Mouse (Mus musculus) ES-Bruce4 (cell line): Measurements from ENCODE around the gene Ddb2. TPM values are rescaled to one million over a fixed set of nuclear protein-coding genes. Genes with fewer than 3 reads are reported as not detected.

ENCODE experiments used
- H3K27ac ChIP-seq: 2 replicates; pipeline ENCODE4 v1.5.1; 2012; ENCODE audit warnings: low read length, inconsistent platforms; ENCODE audit not compliant: insufficient read depth
- H3K27me3 ChIP-seq: 2 replicates; pipeline ENCODE4 v1.6.1; 2012; ENCODE audit warnings: mild to moderate bottlenecking, low read length, inconsistent platforms; ENCODE audit not compliant: control insufficient read depth, poor library complexity, insufficient read depth, severe bottlenecking
- H3K36me3 ChIP-seq: 2 replicates; pipeline ENCODE4 v1.6.1; 2012; ENCODE audit warnings: inconsistent platforms, mild to moderate bottlenecking, low read length, moderate library complexity; ENCODE audit not compliant: control insufficient read depth, poor library complexity, insufficient read depth, severe bottlenecking
- H3K4me1 ChIP-seq: one replicate; pipeline ENCODE4 v1.8.1; 2011; ENCODE audit warnings: low read length; ENCODE audit not compliant: control insufficient read depth, insufficient read depth
- H3K4me3 ChIP-seq: 2 replicates; pipeline ENCODE4 v1.5.1; 2011; ENCODE audit warnings: low read depth, mild to moderate bottlenecking, low read length
- H3K9ac ChIP-seq: 2 replicates; pipeline ENCODE4 v1.6.1; 2012; ENCODE audit warnings: low read depth, mild to moderate bottlenecking, inconsistent platforms; ENCODE audit not compliant: poor library complexity, severe bottlenecking
- H3K9me3 ChIP-seq: replicated peaks from 2 replicates; pipeline ENCODE4 v1.6.1; 2012; ENCODE audit warnings: mild to moderate bottlenecking, low read length, inconsistent platforms; ENCODE audit not compliant: control insufficient read depth, poor library complexity, insufficient read depth, severe bottlenecking
- CTCF ChIP-seq: IDR thresholded peaks from one replicate; pipeline ENCODE4 v1.8.1; 2011; ENCODE audit warnings: low read depth, low read length
- EP300 ChIP-seq: IDR thresholded peaks from 2 replicates; pipeline ENCODE4 v1.6.1; 2011; ENCODE audit warnings: low read depth, low read length; ENCODE audit not compliant: insufficient read depth
- POLR2A ChIP-seq: IDR thresholded peaks from one replicate; pipeline ENCODE4 v1.8.1; 2011; ENCODE audit warnings: low read length; ENCODE audit not compliant: insufficient read depth
- polyA plus RNA-seq: library from polyadenylated mRNA; stranded (reverse); fragments of >200 nt; gene quantifications from 2 replicates; pipeline ENCODE4 v1.2.4, GENCODE M21; 2011; ENCODE audit warnings: low read depth; ENCODE audit not compliant: missing spikeins, insufficient read depth, insufficient read length

Ddb2 gene
- 19.3 and 22.3 TPM in 2 replicates for polyA plus RNA-seq

- Histone ChIP-seq H3K27me3 (no peaks in the 10 kb centered on the region), H3K9ac (peak within 1 kb of the TSS; percentile 60), H3K9me3 (no peaks in the 10 kb centered on the region), H3K27ac (peak within 1 kb of the TSS; percentile 98), H3K4me1 (no peaks in the 10 kb centered on the region), H3K36me3 (peaks cover 2% of the 10 kb centered on the region; the same call in 1 of the 2 replicates), H3K4me3 (peak within 1 kb of the TSS; percentile 94)
- no peak for TF ChIP-seq CTCF
- 0 out of 2 replicates have a peak, but pooled peaks have one; percentile 5 for TF ChIP-seq EP300
- TF ChIP-seq POLR2A: peak; percentile 78
Observed at GRCm38 (mm10) chr2:91236601-91237510, at the start of gene Ddb2. Gene Ddb2 (minus strand): TSS chr2:91236982.

- H3K9ac ChIP-seq: no peak overlapping the region
- H3K4me3 ChIP-seq: no peak overlapping the region
- H3K9me3 ChIP-seq: no peaks in the 10 kb centered on the region
- no peaks in the 10 kb centered on the region for H3K27me3 ChIP-seq
- H3K36me3 ChIP-seq: no peaks in the 10 kb centered on the region
- no peaks in the 10 kb centered on the region for H3K4me1 ChIP-seq
- no peak overlapping the region for H3K27ac ChIP-seq
- TF ChIP-seq CTCF (peak; percentile 93), POLR2A (no peak)
Observed at GRCm38 (mm10) chr2:91285885-91286505, 49.2 kb upstream of the Ddb2 start.

GRCm38 (mm10) chr2:91284375-91285199, 47.8 kb upstream of the Ddb2 start:
- Histone ChIP-seq H3K9me3 (no peaks in the 10 kb centered on the region), H3K27me3 (no peaks in the 10 kb centered on the region), H3K9ac (no peak overlapping the region), H3K4me3 (no peak overlapping the region), H3K4me1 (no peaks in the 10 kb centered on the region), H3K27ac (no peak overlapping the region), H3K36me3 (no peaks in the 10 kb centered on the region)
- TF ChIP-seq CTCF (no peak), EP300 (no peak), POLR2A (no peak)

GRCm38 (mm10) chr2:91283972-91284371, 47.2 kb upstream of the Ddb2 start:
- Histone ChIP-seq H3K36me3 (no peaks in the 10 kb centered on the region), H3K27ac (no peak overlapping the region), H3K27me3 (no peaks in the 10 kb centered on the region), H3K4me3 (no peak overlapping the region), H3K4me1 (no peaks in the 10 kb centered on the region), H3K9me3 (no peaks in the 10 kb centered on the region), H3K9ac (no peak overlapping the region)
- no peak for TF ChIP-seq POLR2A

GRCm38 (mm10) chr2:91281366-91281765, 44.6 kb upstream of the Ddb2 start:
- no peak overlapping the region for H3K4me3 ChIP-seq
- no peak for TF ChIP-seq CTCF
- TF ChIP-seq POLR2A: no peak
- TF ChIP-seq EP300: no peak
- no peak overlapping the region for H3K27ac ChIP-seq
- H3K36me3 ChIP-seq: no peaks in the 10 kb centered on the region
- no peaks in the 10 kb centered on the region for H3K4me1 ChIP-seq
- H3K9me3 ChIP-seq: no peaks in the 10 kb centered on the region
- H3K9ac ChIP-seq: no peak overlapping the region
- H3K27me3 ChIP-seq: no peaks in the 10 kb centered on the region

GRCm38 (mm10) chr2:91279372-91279755, 42.6 kb upstream of the Ddb2 start:
- Histone ChIP-seq H3K9ac (no peak overlapping the region), H3K36me3 (peaks cover 7% of the 10 kb centered on the region), H3K4me1 (no peaks in the 10 kb centered on the region), H3K27ac (no peak overlapping the region), H3K4me3 (no peak overlapping the region), H3K27me3 (no peaks in the 10 kb centered on the region), H3K9me3 (no peaks in the 10 kb centered on the region)
- TF ChIP-seq EP300: no peak
- no peak for TF ChIP-seq POLR2A
- TF ChIP-seq CTCF: no peak
